Mouse (Mus musculus) C2C12 (cell line): Measurements from ENCODE around the gene Abcb4.
"Not testable (repeated sequence)": the region's sequence is repeated elsewhere in the genome, so short reads cannot be mapped to it uniquely, and the experiment has no call there.

Experiments
- CEBPB ChIP-seq: IDR thresholded peaks from one replicate; pipeline ENCODE4 v1.6.1; 2011; ENCODE audit warnings: low read depth, mild to moderate bottlenecking, control low read depth, moderate library complexity
- CTCF ChIP-seq: IDR thresholded peaks from one replicate; pipeline ENCODE4 v1.5.1; 2011; ENCODE audit not compliant: control insufficient read depth, insufficient read depth, insufficient read length
- FOSL1 ChIP-seq: IDR thresholded peaks from one replicate; pipeline ENCODE4 v1.8.0; 2011; ENCODE audit warnings: mild to moderate bottlenecking, low read length; ENCODE audit not compliant: poor library complexity, insufficient read depth, severe bottlenecking
- MAX ChIP-seq: IDR thresholded peaks from one replicate; pipeline ENCODE4 v1.6.1; 2011; ENCODE audit warnings: mild to moderate bottlenecking, control low read depth
- MYOD1 ChIP-seq: IDR thresholded peaks from one replicate; pipeline ENCODE4 v1.6.1; 2011; ENCODE audit warnings: low read depth; ENCODE audit not compliant: control insufficient read depth, insufficient read length
- MYOG ChIP-seq: IDR thresholded peaks from one replicate; pipeline ENCODE4 v1.6.1; 2011; ENCODE audit not compliant: control insufficient read depth, insufficient read length; ENCODE audit errors: extremely low read depth
- USF1 ChIP-seq: IDR thresholded peaks from one replicate; pipeline ENCODE4 v1.6.1; 2011; ENCODE audit warnings: low read depth, mild to moderate bottlenecking, control low read depth, moderate library complexity

DNA sequence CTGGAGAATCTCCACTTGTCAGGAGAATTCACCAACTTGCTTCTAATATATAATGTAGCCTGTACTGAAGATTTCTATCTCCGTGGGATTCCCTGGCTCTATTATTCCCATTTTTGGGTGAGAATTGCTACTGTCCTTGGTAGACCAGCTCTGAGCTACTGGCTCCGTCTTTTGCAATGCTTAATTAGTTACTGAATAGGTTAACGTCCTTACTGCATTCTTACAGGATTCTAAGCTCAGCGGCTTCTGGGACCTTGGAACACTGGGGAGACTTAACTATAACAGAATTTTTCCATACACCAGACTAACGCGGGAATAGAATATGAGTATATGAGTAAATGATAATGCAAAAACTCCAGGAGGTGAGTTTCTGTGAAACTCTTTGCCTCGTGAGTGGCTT lies 106.5 kb downstream of the Abcb4 start:
- TF ChIP-seq CTCF, MAX, CEBPB, USF1, MYOD1, MYOG, FOSL1: not testable (repeated sequence)
